Mouse (Mus musculus) lung, embryonic 16.5 days (tissue): ENCODE data around the gene Rps6ka1. TPM values are rescaled to one million over a fixed set of nuclear protein-coding genes. Genes with fewer than 3 reads are reported as not detected.

Experiments used
- ATAC-seq: fragments of 200-750 bp; cut with Nextera tagmentation; 2 replicates; pipeline ENCODE4 v1.8.0; 2017; ENCODE audit warnings: low read depth, mild to moderate bottlenecking, moderate library complexity
- H3K27ac ChIP-seq: fragments of 300-500 bp; sonication (generic); 2 replicates; pipeline ENCODE4 v1.5.1; 2014; ENCODE audit warnings: mild to moderate bottlenecking, control low read depth, low read length
- H3K27me3 ChIP-seq: fragments of 300-500 bp; sonication (generic); 2 replicates; pipeline ENCODE4 v1.6.1; 2014; ENCODE audit warnings: low read depth, low read length, mixed read lengths; ENCODE audit not compliant: control insufficient read depth, insufficient read depth
- H3K36me3 ChIP-seq: fragments of 300-500 bp; sonication (generic); 2 replicates; pipeline ENCODE4 v1.6.1; 2014; ENCODE audit warnings: low read length; ENCODE audit not compliant: control insufficient read depth, insufficient read depth
- H3K4me1 ChIP-seq: fragments of 300-500 bp; sonication (generic); replicated peaks from 2 replicates; pipeline ENCODE4 v1.6.1; 2014; ENCODE audit warnings: low read length, mixed read lengths; ENCODE audit not compliant: control insufficient read depth, insufficient read depth
- H3K4me2 ChIP-seq: fragments of 300-500 bp; sonication (generic); 2 replicates; pipeline ENCODE4 v1.6.1; 2014; ENCODE audit warnings: low read depth, low read length, control low read depth
- H3K4me3 ChIP-seq: fragments of 300-500 bp; sonication (generic); 2 replicates; pipeline ENCODE4 v1.5.1; 2014; ENCODE audit warnings: mild to moderate bottlenecking, low read length, control low read depth
- H3K9ac ChIP-seq: fragments of 300-500 bp; sonication (generic); 2 replicates; pipeline ENCODE4 v1.6.1; 2014; ENCODE audit warnings: low read length, control low read depth
- H3K9me3 ChIP-seq: fragments of 300-500 bp; sonication (generic); 2 replicates; pipeline ENCODE4 v1.6.1; 2016; ENCODE audit warnings: low read length; ENCODE audit not compliant: control insufficient read depth
- WGBS: fragments of 180-500 bp; shearing (Covaris S2); extraction: QIAGEN DNeasy Blood & Tissue Kit; methylation state at CpG from one replicate; pipeline ENCODE4 v1.1.7; 2014; 5-methylcytosine and 5-hydroxymethylcytosine counted together
- polyA plus RNA-seq: library from polyadenylated mRNA; unstranded; fragments of >200 nt; fragmentation: Nextera tagmentation; extraction: Ambion mirVana; gene quantifications from 2 replicates; pipeline ENCODE4 v1.2.1, GENCODE M21; 2015

Rps6ka1 gene
- polyA plus RNA-seq, 1 experiment from 2014 or later, result 46.1 TPM

DNA sequence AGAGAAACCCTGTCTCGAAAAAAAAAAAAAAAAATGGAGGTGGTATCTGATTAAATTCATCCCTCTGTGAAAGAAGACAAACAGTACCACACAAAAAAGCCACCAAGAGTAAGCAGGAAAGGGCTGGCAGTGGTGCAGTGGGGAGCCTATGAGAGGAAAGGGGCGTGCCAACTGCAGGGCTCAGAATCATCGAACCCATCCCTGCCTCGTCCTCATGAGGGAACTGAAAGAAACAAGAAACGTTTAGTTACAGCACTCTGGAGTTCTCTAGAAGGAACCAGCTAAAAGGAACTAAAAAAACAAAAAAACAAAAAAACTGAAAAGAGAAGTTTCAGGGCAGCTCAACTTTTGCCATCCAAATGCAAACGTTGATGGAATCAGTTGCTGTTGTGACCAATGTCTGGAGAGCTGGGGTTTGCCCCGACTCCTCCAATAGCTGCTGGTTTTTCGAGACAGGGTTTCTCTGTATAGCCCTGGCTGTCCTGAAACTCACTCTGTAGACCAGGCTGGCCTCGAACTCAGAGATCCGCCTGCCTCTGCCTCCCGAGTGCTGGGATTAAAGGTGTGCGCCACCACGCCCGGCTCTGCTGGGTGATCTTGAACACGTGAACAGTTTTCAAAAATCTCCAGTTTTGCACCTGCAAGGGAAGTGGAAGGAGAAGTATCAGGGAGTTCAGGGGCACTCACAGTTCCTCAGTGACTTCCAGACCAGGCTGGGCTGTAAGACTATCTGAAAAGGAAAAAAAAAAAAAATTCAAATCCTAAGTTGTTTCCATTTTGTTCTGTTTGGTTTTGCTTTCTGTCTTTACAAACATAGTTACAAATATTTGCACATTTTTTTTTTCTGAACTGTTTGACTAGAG, 83.0 kb downstream of the Rps6ka1 start:
- H3K4me1 ChIP-seq, result no peaks in the 10 kb centered on the region
- no peak overlapping the region for H3K4me2 ChIP-seq
- no peak overlapping the region for H3K4me3 ChIP-seq
- no peaks in the 10 kb centered on the region for H3K36me3 ChIP-seq
- H3K27ac ChIP-seq, result no peak overlapping the region
- H3K9ac ChIP-seq, result no peak overlapping the region
- no peaks in the 10 kb centered on the region for H3K9me3 ChIP-seq
- no peak for ATAC-seq
- 67% methylated on average over 15 of the region's 15 CpGs for WGBS
- H3K27me3 ChIP-seq, result no peaks in the 10 kb centered on the region

DNA sequence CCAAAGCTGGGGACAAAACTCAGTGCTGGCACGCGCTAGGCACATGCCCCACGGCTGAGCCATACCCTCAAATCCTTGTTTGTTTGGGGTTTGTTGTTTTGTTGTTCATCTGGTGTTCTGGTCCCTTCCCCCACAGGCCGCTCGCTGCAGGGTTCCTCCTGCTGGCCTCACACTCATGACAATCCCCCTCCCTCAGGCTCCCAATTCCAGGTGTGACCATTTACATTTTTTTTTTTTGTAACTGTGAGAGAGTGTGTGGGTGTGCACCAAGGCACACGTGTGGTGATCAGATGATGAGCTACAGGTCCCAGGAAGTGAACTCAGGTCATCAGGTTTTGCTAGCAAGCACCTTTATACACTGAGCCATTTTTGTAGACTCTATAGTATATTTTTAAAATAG, 87.0 kb downstream of the Rps6ka1 start:
- Histone ChIP-seq H3K27ac (no peak overlapping the region), H3K9ac (no peak overlapping the region), H3K4me2 (no peak overlapping the region), H3K4me3 (no peak overlapping the region), H3K36me3 (no peaks in the 10 kb centered on the region), H3K4me1 (no peaks in the 10 kb centered on the region), H3K9me3 (no peaks in the 10 kb centered on the region), H3K27me3 (no peaks in the 10 kb centered on the region)
- no peak for ATAC-seq
- 26% methylated on average over 6 of the region's 6 CpGs for WGBS

Other genes with a start within 250 kb of the Rps6ka1 start
- gene Zdhhc18, start 237.6 kb downstream of the Rps6ka1 start, polyA plus RNA-seq, result 3.1 and 3.3 TPM in 2 replicates
- 20.1 and 20.7 TPM in 2 replicates for gene Pigv, start 215.2 kb downstream of the Rps6ka1 start, polyA plus RNA-seq
- 28.4 and 28.9 TPM in 2 replicates for gene Arid1a, start 131.0 kb downstream of the Rps6ka1 start, polyA plus RNA-seq
- gene Hmgn2, start 80.9 kb upstream of the Rps6ka1 start, polyA plus RNA-seq, result 2,552 and 2,841 TPM in 2 replicates
- gene Dhdds, start 113.1 kb upstream of the Rps6ka1 start, polyA plus RNA-seq, result 44.2 and 44.5 TPM in 2 replicates
- not detected in 2 replicates for gene Lin28a, start 131.0 kb upstream of the Rps6ka1 start, polyA plus RNA-seq
- not detected in 2 replicates for gene Zfp683, start 166.0 kb upstream of the Rps6ka1 start, polyA plus RNA-seq
- 4.2 and 7.0 TPM in 2 replicates for gene Crybg2, start 173.0 kb upstream of the Rps6ka1 start, polyA plus RNA-seq
- gene Cd52, start 207.3 kb upstream of the Rps6ka1 start, polyA plus RNA-seq, result 23.8 and 24.7 TPM in 2 replicates
- gene Ubxn11, start 214.8 kb upstream of the Rps6ka1 start, polyA plus RNA-seq, result 14.9 and 16.6 TPM in 2 replicates
- 466 and 467 TPM in 2 replicates for gene Sh3bgrl3, start 241.0 kb upstream of the Rps6ka1 start, polyA plus RNA-seq